17 mouse cellular contexts compared by ENCODE assay signal in the genomic region with DNA sequence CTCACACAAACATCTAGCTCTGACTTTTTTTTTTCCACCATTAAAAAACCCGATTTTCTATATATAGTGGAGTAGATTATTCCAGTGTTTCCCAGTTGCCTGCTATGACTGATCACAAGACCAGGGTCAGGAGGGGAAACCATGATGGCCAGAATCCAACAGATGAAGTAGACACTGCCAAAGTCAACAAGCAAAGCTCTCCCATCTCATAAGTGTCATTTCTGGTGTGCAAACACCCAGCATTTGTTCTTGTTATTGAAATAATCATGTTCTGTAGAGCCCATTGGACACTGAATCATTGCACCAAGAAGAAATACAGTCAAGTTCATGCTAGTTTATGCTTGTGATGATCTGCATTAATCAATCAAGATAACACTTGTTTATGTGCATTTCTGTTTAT. TPM values are rescaled to one million over a fixed set of nuclear protein-coding genes. Genes with fewer than 3 reads are reported as not detected.
DNase-seq lines count a peak whose midpoint lies in the region; ATAC-seq and TF ChIP-seq lines count a peak whose summit lies in the region.
"Had no signal": no experiment of that assay in that cellular context is flagged by ENCODE, and none has a peak within 500 bp of the region (broad histone marks: within the 10 kb centered on the region; RNA-seq: fewer than 3 reads in every experiment).

No protein-coding gene starts in this region.

- TF ChIP-seq CTCF in liver, adult 2 months (IDR thresholded peaks at IDR 0.05; ENCODE audit: low read depth, low read length): no peak

- no peak overlapping the region for H3K4me2 ChIP-seq in liver, embryonic 11.5 days
- no peak overlapping the region for H3K4me2 ChIP-seq in midbrain, embryonic 14.5 days (ENCODE audit: low read length)
- H3K4me2 ChIP-seq: forebrain, embryonic 13.5 days; heart, embryonic 13.5 days; liver, embryonic 15.5 days; midbrain, embryonic 13.5 days; neural tube, embryonic 15.5 days had no signal

- H3K9me3 ChIP-seq in liver, embryonic 11.5 days (ENCODE audit: control insufficient read depth, low read length): no peaks in the 10 kb centered on the region
- H3K9me3 ChIP-seq in midbrain, embryonic 14.5 days (ENCODE audit: control insufficient read depth, low read length): no peaks in the 10 kb centered on the region
- H3K9me3 ChIP-seq: forebrain, embryonic 13.5 days; heart, embryonic 13.5 days; liver, embryonic 15.5 days; midbrain, embryonic 13.5 days; neural tube, embryonic 15.5 days had no signal

- 0 out of 2 replicates have a peak, but pooled peaks cover 4% of the 10 kb centered on the region for H3K27me3 ChIP-seq in liver, adult 2 months (ENCODE audit: control insufficient read depth, insufficient read depth, low read length)
- H3K27me3 ChIP-seq in liver, embryonic 11.5 days (replicated peaks; ENCODE audit: control insufficient read depth, insufficient read depth, low read length): no peaks in the 10 kb centered on the region
- H3K27me3 ChIP-seq in midbrain, embryonic 14.5 days (ENCODE audit: control insufficient read depth, insufficient read depth, low read length): no peaks in the 10 kb centered on the region
- H3K27me3 ChIP-seq: forebrain, embryonic 13.5 days; heart, embryonic 13.5 days; liver, embryonic 15.5 days; midbrain, embryonic 13.5 days; neural tube, embryonic 15.5 days had no signal

- DNase-seq in liver, adult 2 months (ENCODE audit: extremely low read depth, low read depth, low spot score): peak; percentile 69
- DNase-seq in liver, embryonic 11.5 days (ENCODE audit: low spot score): no peak
- DNase-seq in heart, postnatal 14 days: peak; percentile 23 to 41
- peak; percentile 73 for DNase-seq in kidney, postnatal 10 days
- DNase-seq in skeletal muscle tissue, adult 2 months (ENCODE audit: low read depth, low spot score): peak; percentile 43
- no peak for DNase-seq in layer of hippocampus, postnatal 14 days (ENCODE audit: low spot score in 2 of 2)
- no peak for DNase-seq in midbrain, embryonic 14.5 days
- DNase-seq: right cerebral cortex, postnatal 25 days; thymus, postnatal 36 days had no signal

- H3K36me3 ChIP-seq in liver, adult 2 months (ENCODE audit: control insufficient read depth, insufficient read depth, low read length): no peaks in the 10 kb centered on the region
- H3K36me3 ChIP-seq in liver, embryonic 11.5 days (ENCODE audit: control insufficient read depth, insufficient read depth, low read length): no peaks in the 10 kb centered on the region
- H3K36me3 ChIP-seq in midbrain, embryonic 14.5 days (ENCODE audit: control insufficient read depth, insufficient read depth, low read length): no peaks in the 10 kb centered on the region
- H3K36me3 ChIP-seq: heart, embryonic 13.5 days; liver, embryonic 15.5 days; midbrain, embryonic 13.5 days; neural tube, embryonic 15.5 days had no signal

- no peaks in the 10 kb centered on the region; the same call in 1 of the 2 replicates for H3K4me1 ChIP-seq in liver, adult 2 months (ENCODE audit: control insufficient read depth, insufficient read depth, low read length)
- no peaks in the 10 kb centered on the region for H3K4me1 ChIP-seq in liver, embryonic 11.5 days (replicated peaks; ENCODE audit: control insufficient read depth, insufficient read depth, low read length)
- no peaks in the 10 kb centered on the region for H3K4me1 ChIP-seq in midbrain, embryonic 14.5 days (ENCODE audit: control insufficient read depth, insufficient read depth, low read length)
- H3K4me1 ChIP-seq: forebrain, embryonic 13.5 days; liver, embryonic 15.5 days; midbrain, embryonic 13.5 days; neural tube, embryonic 15.5 days had no signal

- TF ChIP-seq POLR2A in liver, adult 2 months (IDR thresholded peaks at IDR 0.05; ENCODE audit: extremely low read depth, insufficient read depth, low read length): no peak

- WGBS in liver, adult 2 months: 63% methylated on average over 1 of the region's 1 CpGs
- WGBS in liver, embryonic 11.5 days: 72% methylated on average over 1 of the region's 1 CpGs
- WGBS in midbrain, embryonic 14.5 days: 93% methylated on average over 1 of the region's 1 CpGs

- no peaks in the 10 kb centered on the region for H3K79me2 ChIP-seq in liver, adult 2 months (ENCODE audit: control insufficient read depth, insufficient read depth, low read length)

- no peak overlapping the region for H3K9ac ChIP-seq in liver, adult 2 months (ENCODE audit: low read depth, low read length)
- no peak overlapping the region for H3K9ac ChIP-seq in liver, embryonic 11.5 days (ENCODE audit: low read depth, low read length)
- H3K9ac ChIP-seq in midbrain, embryonic 14.5 days (replicated peaks; ENCODE audit: low read length): no peak overlapping the region
- H3K9ac ChIP-seq: forebrain, embryonic 13.5 days; heart, embryonic 13.5 days; liver, embryonic 15.5 days; midbrain, embryonic 13.5 days; neural tube, embryonic 15.5 days had no signal

- no peak overlapping the region for H3K27ac ChIP-seq in liver, adult 2 months (replicated peaks; ENCODE audit: insufficient read depth, low read depth, low read length)
- H3K27ac ChIP-seq in liver, embryonic 11.5 days (ENCODE audit: low read depth, low read length): no peak overlapping the region
- H3K27ac ChIP-seq in midbrain, embryonic 14.5 days (replicated peaks; ENCODE audit: low read depth, low read length): no peak overlapping the region
- H3K27ac ChIP-seq: forebrain, embryonic 13.5 days; heart, embryonic 13.5 days; left cerebral cortex, adult 2 months; liver, embryonic 15.5 days; midbrain, embryonic 13.5 days; neural tube, embryonic 15.5 days had no signal

- intact Hi-C loops in heart, postnatal 14 days (cut with DNase I): no loop called here

- no peak for ATAC-seq in liver, embryonic 11.5 days (replicated peaks; ENCODE audit: low FRiP score)
- no peak for ATAC-seq in midbrain, embryonic 14.5 days (ENCODE audit: low FRiP score, low TSS enrichment)
- ATAC-seq: forebrain, embryonic 13.5 days; inflammation-experienced regulatory T-cells, adult 6 months; midbrain, embryonic 13.5 days had no signal

- H3K4me3 ChIP-seq in liver, adult 2 months (ENCODE audit: insufficient read depth, low read depth, low read length): no peak overlapping the region
- H3K4me3 ChIP-seq in liver, embryonic 11.5 days (ENCODE audit: low read depth, low read length): no peak overlapping the region
- H3K4me3 ChIP-seq in midbrain, embryonic 14.5 days (replicated peaks; ENCODE audit: low read depth, low read length): no peak overlapping the region
- H3K4me3 ChIP-seq: forebrain, embryonic 13.5 days; heart, embryonic 13.5 days; left cerebral cortex, adult 2 months; liver, embryonic 15.5 days; midbrain, embryonic 13.5 days; neural tube, embryonic 15.5 days had no signal

RNA-seq across cellular contexts. Expression of gene Dspp, which starts 9.1 kb away (rescaled TPM):
- total RNA-seq in liver, adult 2 months (2014; rRNA removed): not detected in 2 replicates
- not detected in 2 replicates for polyA plus RNA-seq in liver, adult 2 months (2012; rRNA removed)
- polyA plus RNA-seq in liver, embryonic 11.5 days (2014; fragmentation: Nextera tagmentation; extraction: Ambion mirVana): not detected in 2 replicates
- not detected for total RNA-seq in heart, postnatal 14 days (2021)
- total RNA-seq in layer of hippocampus, postnatal 14 days (2021): not detected
- not detected in 2 replicates for polyA plus RNA-seq in midbrain, embryonic 14.5 days (2014; fragmentation: Nextera tagmentation; extraction: Ambion mirVana)
- polyA plus RNA-seq: forebrain, embryonic 13.5 days; heart, embryonic 13.5 days; inflammation-experienced regulatory T-cells, adult 6 months; liver, embryonic 15.5 days; midbrain, embryonic 13.5 days; neural tube, embryonic 15.5 days; stomach, embryonic 14.5 days had no signal

RNA-seq across cellular contexts. Expression of gene Dmp1, which starts 41.0 kb away (rescaled TPM):
- not detected in 2 replicates for total RNA-seq in liver, adult 2 months (2014; rRNA removed)
- not detected in 2 replicates for polyA plus RNA-seq in liver, adult 2 months (2012; rRNA removed)
- polyA plus RNA-seq in liver, embryonic 11.5 days (2014; fragmentation: Nextera tagmentation; extraction: Ambion mirVana): 0.05 and 0.23 TPM in 2 replicates
- total RNA-seq in heart, postnatal 14 days (2021): not detected
- total RNA-seq in layer of hippocampus, postnatal 14 days (2021): 1 to 10 TPM; 1.1 to 1.3 TPM
- polyA plus RNA-seq in midbrain, embryonic 14.5 days (2014; fragmentation: Nextera tagmentation; extraction: Ambion mirVana): 0.50 and 0.66 TPM in 2 replicates
- polyA plus RNA-seq: inflammation-experienced regulatory T-cells, adult 6 months; liver, embryonic 15.5 days had no signal

RNA-seq across cellular contexts. Expression of gene Sparcl1, which starts 47.9 kb away (rescaled TPM):
- 4.9 and 5.0 TPM in 2 replicates for total RNA-seq in liver, adult 2 months (2014; rRNA removed)
- polyA plus RNA-seq in liver, adult 2 months (2012; rRNA removed): 2.2 and 3.0 TPM in 2 replicates
- polyA plus RNA-seq in liver, embryonic 11.5 days (2014; fragmentation: Nextera tagmentation; extraction: Ambion mirVana): 5.6 and 6.8 TPM in 2 replicates
- 100 to 1,000 TPM; 335 to 337 TPM for total RNA-seq in heart, postnatal 14 days (2021)
- 1,000 to 10,000 TPM; 1,351 to 1,429 TPM for total RNA-seq in layer of hippocampus, postnatal 14 days (2021)
- polyA plus RNA-seq in midbrain, embryonic 14.5 days (2014; fragmentation: Nextera tagmentation; extraction: Ambion mirVana): 118 and 147 TPM in 2 replicates
- polyA plus RNA-seq: inflammation-experienced regulatory T-cells, adult 6 months had no signal

Comparison
In these comparisons a context has a peak if more than half of its experiments do, and no peak if none do; other contexts are left out.
1. DNase-seq: peak in liver, adult 2 months (single experiment), heart, postnatal 14 days (2 of 2), kidney, postnatal 10 days (single experiment) and skeletal muscle tissue, adult 2 months (single experiment); none in liver, embryonic 11.5 days (single experiment), layer of hippocampus, postnatal 14 days (0 of 2) and midbrain, embryonic 14.5 days (single experiment).
2. RNA of gene Sparcl1, which starts 47.9 kb away (total RNA-seq): 1,351 to 1,429 TPM in layer of hippocampus, postnatal 14 days and 335 to 337 TPM in heart, postnatal 14 days; 4.9 to 5.0 TPM in liver, adult 2 months; every median in the first group is over 10 times any median in the second.